Mouse (Mus musculus) brown adipose tissue, adult 24 weeks (tissue): ENCODE data around the gene Sypl. TPM values are rescaled to one million over a fixed set of nuclear protein-coding genes. Genes with fewer than 3 reads are reported as not detected.

Source experiments
- H3K27ac ChIP-seq: fragments of 200-500 bp; replicated peaks from 2 replicates; pipeline ENCODE4 v1.5.1; 2012; ENCODE audit warnings: low read depth, mild to moderate bottlenecking, low read length
- H3K4me1 ChIP-seq: fragments of 200-500 bp; 2 replicates; pipeline ENCODE4 v1.6.1; 2012; ENCODE audit warnings: low read length, mixed read lengths; ENCODE audit not compliant: control insufficient read depth, insufficient read depth, insufficient read length
- H3K4me3 ChIP-seq: fragments of 200-500 bp; 2 replicates; pipeline ENCODE4 v1.5.1; 2012; ENCODE audit warnings: low read depth, mild to moderate bottlenecking, low read length, moderate library complexity; ENCODE audit not compliant: insufficient read depth
- polyA plus RNA-seq: library from polyadenylated mRNA; stranded (reverse); fragments of >200 nt; gene quantifications from 2 replicates; pipeline ENCODE4 v1.2.4, GENCODE M21; 2012; ENCODE audit not compliant: missing spikeins, insufficient read depth, insufficient read length

Sypl gene
- polyA plus RNA-seq: 76.0 and 95.5 TPM in 2 replicates

- Histone ChIP-seq H3K4me1 (0 out of 2 replicates have a peak, but pooled peaks cover 3% of the 10 kb centered on the region), H3K4me3 (peak within 1 kb of the TSS; percentile 97), H3K27ac (peak within 1 kb of the TSS; percentile 97)
Measured at GRCm38 (mm10) chr12:32953596-32954215, at the start of gene Sypl. Gene Sypl, plus strand, starts transcription at chr12:32953891.

DNA sequence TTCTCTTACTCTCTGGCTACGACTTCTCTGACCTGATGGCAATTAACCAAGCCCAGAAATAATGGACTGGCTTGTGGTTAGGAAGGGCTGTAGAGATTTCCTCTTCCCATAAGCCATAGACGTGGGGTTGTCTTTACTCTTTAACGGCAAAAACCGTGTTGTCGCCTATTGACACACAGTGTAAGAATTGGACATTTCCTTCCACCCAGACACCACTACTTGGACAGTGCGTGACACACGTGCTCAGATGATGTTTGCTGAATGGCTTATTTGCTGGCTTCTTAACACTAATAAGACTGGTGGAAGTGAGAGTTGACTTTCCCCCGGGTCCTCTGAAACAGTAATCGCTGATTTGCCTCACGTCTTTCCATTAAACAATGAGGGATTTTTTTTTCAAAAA lies 44.0 kb upstream of the Sypl start:
- Histone ChIP-seq H3K4me3 (no peak overlapping the region), H3K4me1 (no peaks in the 10 kb centered on the region), H3K27ac (peak overlapping the region; percentile 12; the same call in 1 of the 2 replicates)

- Histone ChIP-seq H3K4me1 (no peaks in the 10 kb centered on the region), H3K4me3 (0 out of 2 replicates have a peak overlapping the region, but pooled peaks have one; percentile 19), H3K27ac (no peak overlapping the region)
Measured at GRCm38 (mm10) chr12:32910092-32910491, 43.6 kb upstream of the Sypl start.

GRCm38 (mm10) chr12:32910560-32911194 lies 43.0 kb upstream of the Sypl start:
- Histone ChIP-seq H3K27ac (no peak overlapping the region), H3K4me3 (no peak overlapping the region; the same call in 1 of the 2 replicates)

GRCm38 (mm10) chr12:32911569-32911968 lies 42.1 kb upstream of the Sypl start:
- no peak overlapping the region for H3K4me3 ChIP-seq
- no peaks in the 10 kb centered on the region for H3K4me1 ChIP-seq
- no peak overlapping the region for H3K27ac ChIP-seq

More at GRCm38 (mm10) chr12:32910560-32911194, 43.0 kb upstream of the Sypl start:
- H3K4me1 ChIP-seq: no peaks in the 10 kb centered on the region

DNA sequence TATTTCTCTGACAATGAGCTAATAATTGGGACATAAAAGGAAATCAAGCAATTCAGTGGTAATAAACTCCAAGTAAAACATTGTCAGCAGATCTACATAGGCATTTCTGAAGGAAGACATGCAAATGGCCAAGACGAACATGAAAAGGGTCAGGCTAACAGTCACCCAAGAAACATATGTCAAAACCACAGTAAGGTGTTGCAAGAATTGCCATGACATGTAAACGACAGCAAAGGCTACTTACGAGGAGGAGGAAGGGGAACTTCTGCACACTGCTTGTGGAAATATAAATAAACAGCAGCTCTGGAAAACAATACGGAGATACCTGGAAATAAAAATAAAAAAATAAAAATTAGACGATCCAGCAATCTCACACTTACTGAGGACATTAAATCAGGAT lies 40.9 kb upstream of the Sypl start:
- no peak overlapping the region for H3K27ac ChIP-seq
- no peaks in the 10 kb centered on the region for H3K4me1 ChIP-seq
- no peak overlapping the region for H3K4me3 ChIP-seq

GRCm38 (mm10) chr12:32918683-32919082 lies 35.0 kb upstream of the Sypl start:
- H3K27ac ChIP-seq: peak overlapping the region; percentile 80
- peaks cover 23% of the 10 kb centered on the region for H3K4me1 ChIP-seq
- no peak overlapping the region for H3K4me3 ChIP-seq

GRCm38 (mm10) chr12:32919091-32919490 lies 34.6 kb upstream of the Sypl start:
- H3K4me1 ChIP-seq: peaks cover 23% of the 10 kb centered on the region
- H3K4me3 ChIP-seq: no peak overlapping the region
- H3K27ac ChIP-seq: peak overlapping the region; percentile 89

DNA sequence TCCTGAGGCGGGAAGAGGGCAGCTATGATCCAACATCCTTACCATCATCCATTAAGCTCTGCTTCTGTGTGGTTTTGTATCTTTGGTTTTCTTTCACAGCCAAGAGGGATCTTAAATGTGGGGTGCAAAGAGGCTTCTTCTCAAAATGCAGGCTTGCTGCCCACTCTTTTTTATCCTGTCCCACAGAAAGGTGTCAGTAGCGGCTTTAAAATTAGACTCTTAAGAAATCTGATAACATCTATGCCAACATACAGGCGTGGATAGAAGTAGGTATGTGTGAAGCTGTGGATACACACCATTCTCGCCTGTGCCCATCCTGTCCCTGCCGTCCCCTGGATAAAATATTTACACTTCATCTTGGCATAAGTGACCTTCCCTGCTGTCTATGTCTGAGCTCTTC lies 34.2 kb upstream of the Sypl start:
- H3K4me1 ChIP-seq: peaks cover 23% of the 10 kb centered on the region
- H3K27ac ChIP-seq: peak overlapping the region; percentile 89
- no peak overlapping the region for H3K4me3 ChIP-seq

DNA sequence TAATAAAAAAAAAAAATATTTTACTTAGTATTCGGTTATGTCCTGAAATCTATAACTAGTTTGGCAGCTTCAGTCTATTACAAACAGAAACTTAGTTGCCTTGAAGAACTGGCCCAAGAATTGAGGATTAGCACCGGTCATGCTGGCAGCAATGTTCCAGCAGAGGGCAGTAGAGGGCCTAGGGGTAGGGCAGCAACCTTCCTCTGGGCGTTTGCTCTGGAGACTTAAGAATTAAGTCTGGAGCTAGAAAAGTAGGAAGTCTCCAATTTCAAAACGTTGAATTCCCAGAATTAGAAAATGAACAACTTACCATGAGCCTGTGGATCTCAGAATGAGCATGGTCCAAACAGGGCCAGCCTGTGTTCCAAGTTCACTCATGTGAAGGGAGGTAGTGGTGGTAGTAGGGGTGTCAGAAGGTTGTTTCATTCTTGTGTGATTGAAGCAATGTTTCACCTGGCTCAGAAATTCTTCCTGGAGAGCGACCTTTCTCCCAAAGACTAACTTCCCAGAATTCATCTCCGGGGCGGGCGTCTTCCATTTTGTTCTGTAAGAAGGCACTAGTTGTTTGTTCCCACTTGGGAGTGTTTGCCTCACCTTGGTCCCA lies 33.4 kb upstream of the Sypl start:
- Histone ChIP-seq H3K27ac (peak overlapping the region; percentile 91), H3K4me3 (no peak overlapping the region), H3K4me1 (peaks cover 23% of the 10 kb centered on the region)

DNA sequence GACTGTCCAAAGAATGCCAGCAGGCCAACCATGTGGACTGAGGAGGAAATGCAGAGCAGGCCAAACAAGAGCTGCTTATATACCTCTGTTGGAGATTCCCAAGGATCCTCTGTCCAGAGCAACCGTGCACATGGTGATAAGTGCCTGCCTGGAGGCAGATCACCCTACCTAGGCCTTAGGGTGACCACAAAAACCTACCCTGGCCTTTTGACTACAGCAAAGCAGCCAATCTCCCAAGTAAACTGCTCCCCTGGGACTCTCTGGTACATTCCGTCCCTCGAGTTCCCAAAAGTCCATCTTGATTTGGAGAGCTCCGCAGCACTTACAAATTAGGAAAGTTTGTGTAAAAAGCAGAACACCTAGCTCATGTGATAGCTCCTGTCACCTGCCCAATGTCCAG lies 32.6 kb upstream of the Sypl start:
- Histone ChIP-seq H3K4me3 (no peak overlapping the region), H3K27ac (peak overlapping the region; percentile 91), H3K4me1 (peaks cover 26% of the 10 kb centered on the region)

- Histone ChIP-seq H3K4me1 (peaks cover 28% of the 10 kb centered on the region), H3K27ac (peak overlapping the region; percentile 8; the same call in 1 of the 2 replicates), H3K4me3 (no peak overlapping the region)
Measured at GRCm38 (mm10) chr12:32921532-32922131, 32.1 kb upstream of the Sypl start.

GRCm38 (mm10) chr12:32924245-32924644 lies 29.4 kb upstream of the Sypl start:
- Histone ChIP-seq H3K4me3 (no peak overlapping the region), H3K27ac (no peak overlapping the region), H3K4me1 (peaks cover 20% of the 10 kb centered on the region)

DNA sequence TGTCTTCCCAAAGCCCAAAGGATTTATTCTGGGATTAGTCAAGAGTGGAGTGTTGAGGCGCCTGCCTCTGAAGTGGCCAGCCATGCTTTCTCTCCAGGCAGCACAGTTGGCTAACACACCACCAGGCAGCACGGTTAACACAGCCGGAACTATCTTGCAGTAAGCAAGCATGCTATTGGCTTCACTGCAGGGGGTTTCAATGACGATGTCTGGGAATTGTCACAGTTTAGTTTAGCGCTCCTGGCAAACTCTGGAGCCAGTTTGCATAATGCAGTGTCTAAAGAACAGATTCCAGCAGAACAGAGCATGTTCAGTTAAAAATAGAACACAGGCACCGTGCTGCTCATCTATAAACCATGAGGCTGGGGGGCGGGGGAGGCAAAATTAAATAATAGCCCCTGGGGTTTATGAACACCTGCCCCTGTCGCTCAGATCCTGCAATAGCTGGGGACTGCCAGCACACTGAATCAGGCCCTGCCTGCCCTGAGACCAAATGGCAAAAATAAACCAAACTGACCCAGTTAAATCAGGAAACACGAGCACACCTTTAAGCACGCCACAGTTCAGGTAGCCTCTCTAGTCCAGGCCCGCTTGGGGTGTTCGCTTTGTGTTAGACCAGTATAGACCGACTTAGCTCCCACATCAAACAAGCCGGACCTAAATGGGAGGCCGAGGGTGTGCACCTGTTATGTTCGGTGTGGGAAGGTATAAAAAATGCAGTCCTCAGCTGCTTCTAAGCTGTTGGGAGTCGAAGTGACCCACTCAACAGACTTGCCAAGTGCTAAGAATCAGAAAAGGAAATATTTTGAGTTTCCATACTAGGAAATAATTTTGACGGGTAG lies 27.1 kb upstream of the Sypl start:
- Histone ChIP-seq H3K4me3 (no peak overlapping the region), H3K4me1 (peaks cover 7% of the 10 kb centered on the region), H3K27ac (peak overlapping the region; percentile 42; the same call in 1 of the 2 replicates)
